Mouse (Mus musculus) E14TG2a.4 (cell line): ENCODE data around the gene Lman2.

ENCODE experiments used
- CTCF ChIP-seq: conservative IDR thresholded peaks from 2 replicates; pipeline ENCODE4 v1.5.1; 2014; ENCODE audit warnings: low read length
- NANOG ChIP-seq: IDR thresholded peaks from 2 replicates; pipeline ENCODE4 v1.6.1; 2014; ENCODE audit warnings: borderline replicate concordance, low read length, mixed read lengths
- POU5F1 ChIP-seq: IDR thresholded peaks from 2 replicates; pipeline ENCODE4 v1.6.1; 2014; ENCODE audit warnings: low read length, borderline replicate concordance

DNA sequence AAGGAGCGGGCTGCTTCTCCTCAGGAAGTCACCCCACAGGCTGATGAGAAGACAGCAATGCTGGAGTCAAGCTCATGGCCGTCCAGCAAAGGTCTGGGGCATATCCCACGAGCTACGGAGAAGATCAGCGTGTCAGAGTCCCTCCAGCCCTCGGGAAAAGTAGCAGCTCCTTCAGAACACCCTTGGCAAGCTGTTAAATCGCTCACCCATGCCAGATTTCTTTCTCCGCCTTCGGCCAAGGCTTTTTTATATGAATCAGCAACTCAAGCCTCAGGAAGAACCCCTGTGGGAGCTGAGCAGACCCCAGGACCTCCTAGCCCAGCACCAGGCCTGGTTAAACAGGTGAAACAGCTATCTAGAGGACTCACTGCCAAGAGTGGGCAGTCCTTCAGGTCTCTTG, 49.5 kb downstream of the Lman2 start:
- TF ChIP-seq CTCF (no peak), NANOG (no peak), POU5F1 (no peak)
